Comparison of ENCODE assay signal across 17 mouse cellular contexts in the genomic region with DNA sequence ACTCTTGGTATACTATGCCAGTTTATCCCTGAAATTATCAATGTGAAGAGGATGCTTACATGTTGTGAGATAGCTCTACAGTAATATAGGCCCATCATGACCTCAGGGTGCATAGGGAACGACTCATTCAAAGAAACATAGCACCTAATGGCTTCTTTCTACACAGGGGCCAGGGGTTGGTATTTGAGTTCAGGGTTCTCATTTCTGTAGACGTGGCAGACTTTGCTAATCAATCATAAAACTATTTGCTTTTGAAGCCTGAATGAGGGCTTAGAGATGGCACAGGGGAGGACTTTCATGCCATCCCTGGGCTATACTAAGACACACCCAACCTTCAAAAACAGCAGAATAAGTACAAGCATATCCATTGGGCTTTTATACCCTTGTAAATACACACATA. TPM values are rescaled to one million over a fixed set of nuclear protein-coding genes. Genes with fewer than 3 reads are reported as not detected.
"Had no signal": no experiment of that assay in that cellular context is flagged by ENCODE, and none has a peak within 500 bp of the region (broad histone marks: within the 10 kb centered on the region; RNA-seq: fewer than 3 reads in every experiment).

No protein-coding gene starts in this region.

- H3K4me3 ChIP-seq: neural tube, embryonic 13.5 days; neural tube, embryonic 15.5 days; stomach, embryonic 15.5 days had no signal

- DNase-seq: retina, postnatal 1 day; right cerebral cortex, adult 18-20 months; right cerebral cortex, postnatal 14 days; right cerebral cortex, postnatal 25 days; right cerebral cortex, postnatal 4 days; spleen, adult 18-20 months; thymus, adult 18-20 months; thymus, adult 2 months; thymus, postnatal 14 days; thymus, postnatal 25 days; thymus, postnatal 36 days; thymus, postnatal 4 days had no signal

- H3K27me3 ChIP-seq: neural tube, embryonic 13.5 days; neural tube, embryonic 15.5 days; stomach, embryonic 15.5 days had no signal

- H3K27ac ChIP-seq: neural tube, embryonic 13.5 days; neural tube, embryonic 15.5 days; stomach, embryonic 15.5 days; stomach, postnatal 0 days had no signal

- H3K9ac ChIP-seq: neural tube, embryonic 13.5 days; neural tube, embryonic 15.5 days; stomach, embryonic 15.5 days had no signal

- H3K4me2 ChIP-seq: neural tube, embryonic 13.5 days; neural tube, embryonic 15.5 days; stomach, embryonic 15.5 days had no signal

- H3K9me3 ChIP-seq: neural tube, embryonic 13.5 days; neural tube, embryonic 15.5 days; stomach, embryonic 15.5 days had no signal

- H3K36me3 ChIP-seq: neural tube, embryonic 13.5 days; neural tube, embryonic 15.5 days; stomach, embryonic 15.5 days had no signal

RNA-seq across cellular contexts. Expression of gene Ptprg, which starts 16.4 kb away (rescaled TPM):
- total RNA-seq: neutrophil, adult 5-6 weeks had no signal
